Mouse (Mus musculus): ENCODE measurements at regions not wholly inside any gene's neighbourhood (a gene's known extent, or its start where the extent isn't known, plus 50 kb on each side); places are given as distances from the start of the nearest gene placed in this dataset.

GRCm38 (mm10) chr11:64764056-64764455 lies 214.8 kb upstream of the Elac2 start:
- TF ChIP-seq HCFC1 (IDR thresholded peaks at IDR 0.05; ENCODE audit: borderline replicate concordance, insufficient read depth, low read length) (no peak), ZNF384 (IDR thresholded peaks at IDR 0.05; ENCODE audit: low read depth, low read length) (no peak), ZC3H11A (IDR thresholded peaks at IDR 0.05; ENCODE audit: borderline replicate concordance, low read depth, low read length) (no peak), CHD2 (IDR thresholded peaks at IDR 0.05; ENCODE audit: low read depth, low read length) (no peak), MAFK (IDR thresholded peaks at IDR 0.05; ENCODE audit: insufficient read depth, low read depth, low read length) (no peak)
